Mouse (Mus musculus): ENCODE results near the gene Maml2. TPM values are rescaled to one million over a fixed set of nuclear protein-coding genes. Genes with fewer than 3 reads are reported as not detected.
A peak's percentile ranks its signal among the peaks of the same experiment; 100 is the strongest.

The Maml2 gene
- polyA plus RNA-seq, 1 experiment from 2014 or later, result 10.0 TPM

DNA sequence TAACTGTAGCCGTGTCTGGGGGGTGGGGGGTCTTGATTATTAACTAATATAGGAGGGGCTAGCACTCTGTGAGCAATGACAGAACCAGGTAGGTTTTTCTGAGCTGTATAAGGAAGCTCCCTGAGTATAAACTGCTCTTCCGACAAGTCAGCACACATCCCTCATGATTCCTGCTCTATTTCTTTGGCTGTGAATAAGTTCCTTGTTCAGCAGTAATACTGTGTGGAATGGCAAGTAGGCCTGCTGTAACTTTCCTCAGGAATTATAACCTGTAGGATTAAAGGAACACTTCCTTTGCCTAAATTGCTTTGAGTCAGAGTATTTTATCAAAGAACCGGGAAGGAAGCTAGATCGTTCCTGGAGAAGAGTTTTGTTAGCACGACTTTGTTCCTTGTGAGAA lies 283.4 kb downstream of the Maml2 start:
- peaks cover 7% of the 10 kb centered on the region; the same call in 1 of the 2 replicates for H3K4me1 ChIP-seq (replicated peaks; ENCODE audit: insufficient read depth, low read length)
- no peak for TF ChIP-seq CTCF (IDR thresholded peaks at IDR 0.05; ENCODE audit: low read depth)
- H3K27ac ChIP-seq, result no peak overlapping the region
- 73% methylated on average over 5 of the region's 5 CpGs for WGBS
- H3K9me3 ChIP-seq (replicated peaks; ENCODE audit: low read length), result no peaks in the 10 kb centered on the region
- DNase-seq (ENCODE audit: low spot score) (no peak), ATAC-seq (replicated peaks; ENCODE audit: low FRiP score, low read depth) (no peak)
- H3K36me3 ChIP-seq (ENCODE audit: insufficient read depth, low read length), result no peaks in the 10 kb centered on the region
- H3K9ac ChIP-seq (ENCODE audit: low read depth, low read length), result no peak overlapping the region
- no peaks in the 10 kb centered on the region for H3K27me3 ChIP-seq (ENCODE audit: insufficient read depth, low read length)
- no peak overlapping the region for H3K4me3 ChIP-seq (replicated peaks; ENCODE audit: low read depth, low read length)
- H3K4me2 ChIP-seq (ENCODE audit: low read length), result no peak overlapping the region

- Histone ChIP-seq H3K9me3 (replicated peaks; ENCODE audit: low read length) (no peaks in the 10 kb centered on the region), H3K4me3 (replicated peaks; ENCODE audit: low read depth, low read length) (no peak overlapping the region), H3K27ac (peak overlapping the region; percentile 31), H3K36me3 (ENCODE audit: insufficient read depth, low read length) (no peaks in the 10 kb centered on the region), H3K4me2 (ENCODE audit: low read length) (no peak overlapping the region), H3K4me1 (replicated peaks; ENCODE audit: insufficient read depth, low read length) (peaks cover 13% of the 10 kb centered on the region; the same call in 1 of the 2 replicates), H3K9ac (ENCODE audit: low read depth, low read length) (no peak overlapping the region), H3K27me3 (ENCODE audit: insufficient read depth, low read length) (no peaks in the 10 kb centered on the region)
- no peak for DNase-seq (ENCODE audit: low spot score)
- 33% methylated on average over 5 of the region's 5 CpGs for WGBS
- no peak for TF ChIP-seq CTCF (IDR thresholded peaks at IDR 0.05; ENCODE audit: low read depth)
- ATAC-seq (replicated peaks; ENCODE audit: low FRiP score, low read depth), result no peak
These were observed 286.2 kb downstream of the Maml2 start for GRCm38 (mm10) chr9:13583952-13584351.

- H3K27ac ChIP-seq, result no peak overlapping the region
- no peaks in the 10 kb centered on the region for H3K27me3 ChIP-seq (ENCODE audit: insufficient read depth, low read length)
- no peaks in the 10 kb centered on the region for H3K9me3 ChIP-seq (replicated peaks; ENCODE audit: low read length)
- H3K9ac ChIP-seq (ENCODE audit: low read depth, low read length), result no peak overlapping the region
- no peaks in the 10 kb centered on the region for H3K36me3 ChIP-seq (ENCODE audit: insufficient read depth, low read length)
- DNase-seq (ENCODE audit: low spot score), result no peak
- H3K4me3 ChIP-seq (replicated peaks; ENCODE audit: low read depth, low read length), result no peak overlapping the region
- ATAC-seq (replicated peaks; ENCODE audit: low FRiP score, low read depth), result no peak
- WGBS, result 79% methylated on average over 3 of the region's 3 CpGs
- H3K4me1 ChIP-seq (replicated peaks; ENCODE audit: insufficient read depth, low read length), result peaks cover 13% of the 10 kb centered on the region; the same call in 1 of the 2 replicates
- no peak overlapping the region for H3K4me2 ChIP-seq (ENCODE audit: low read length)
- TF ChIP-seq CTCF (IDR thresholded peaks at IDR 0.05; ENCODE audit: low read depth), result no peak
These were observed 286.7 kb downstream of the Maml2 start for GRCm38 (mm10) chr9:13584435-13584834.

DNA sequence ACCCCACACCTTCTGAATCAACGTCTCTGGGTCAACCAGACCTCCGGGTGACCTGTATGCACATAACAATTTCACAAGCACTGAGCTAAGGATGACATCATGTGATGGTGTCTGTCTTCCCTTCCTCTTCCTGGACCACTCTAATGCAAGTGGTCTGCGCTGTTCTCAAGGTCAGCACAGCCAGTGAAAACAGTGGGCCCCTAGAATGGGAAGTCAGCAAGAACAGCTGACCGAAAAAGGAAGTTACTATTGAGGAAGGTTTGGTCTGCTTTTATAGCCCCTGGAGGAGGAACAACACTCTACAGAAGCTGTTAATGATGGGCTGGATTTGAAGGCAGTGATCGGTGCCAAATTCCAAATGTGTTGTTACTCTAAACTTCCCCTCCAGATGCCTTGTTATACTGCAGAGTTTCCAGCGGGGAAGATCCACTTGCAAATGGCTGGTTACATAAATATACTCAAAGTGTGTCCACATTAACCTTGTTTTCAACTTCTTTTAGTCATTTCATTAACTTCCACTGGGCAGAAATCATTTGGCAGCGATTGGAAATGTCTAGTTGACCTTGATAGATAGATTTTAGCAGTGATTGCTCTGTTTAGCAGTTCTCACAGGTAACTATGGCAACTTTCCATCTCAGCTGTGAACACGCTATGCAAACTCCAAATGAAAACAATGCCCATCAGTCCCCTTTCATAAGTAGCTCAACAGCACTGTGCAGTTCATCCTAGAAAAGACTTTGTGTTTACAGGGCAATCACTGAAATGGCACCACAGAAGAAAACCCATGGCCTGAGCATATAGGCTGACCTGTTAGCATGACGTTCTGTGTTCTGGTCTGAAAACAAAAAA lies 289.6 kb downstream of the Maml2 start:
- peaks cover 13% of the 10 kb centered on the region; the same call in 1 of the 2 replicates for H3K4me1 ChIP-seq (replicated peaks; ENCODE audit: insufficient read depth, low read length)
- 45% methylated on average over 9 of the region's 9 CpGs for WGBS
- peak overlapping the region; percentile 48 for H3K27ac ChIP-seq
- TF ChIP-seq CTCF (IDR thresholded peaks at IDR 0.05; ENCODE audit: low read depth), result no peak
- DNase-seq (ENCODE audit: low spot score), result peak; percentile 83
- H3K36me3 ChIP-seq (ENCODE audit: insufficient read depth, low read length), result no peaks in the 10 kb centered on the region
- H3K27me3 ChIP-seq (ENCODE audit: insufficient read depth, low read length), result no peaks in the 10 kb centered on the region
- H3K4me2 ChIP-seq (ENCODE audit: low read length), result no peak overlapping the region
- no peak overlapping the region for H3K4me3 ChIP-seq (replicated peaks; ENCODE audit: low read depth, low read length)
- H3K9me3 ChIP-seq (replicated peaks; ENCODE audit: low read length), result no peaks in the 10 kb centered on the region
- 0 out of 2 replicates have a peak, but pooled peaks have one; percentile 17 for ATAC-seq (replicated peaks; ENCODE audit: low FRiP score, low read depth)
- H3K9ac ChIP-seq (ENCODE audit: low read depth, low read length), result no peak overlapping the region

- Histone ChIP-seq H3K36me3 (ENCODE audit: insufficient read depth, low read length) (no peaks in the 10 kb centered on the region), H3K4me3 (replicated peaks; ENCODE audit: low read depth, low read length) (no peak overlapping the region), H3K9me3 (replicated peaks; ENCODE audit: low read length) (no peaks in the 10 kb centered on the region), H3K4me2 (ENCODE audit: low read length) (no peak overlapping the region), H3K27me3 (ENCODE audit: insufficient read depth, low read length) (no peaks in the 10 kb centered on the region), H3K27ac (no peak overlapping the region), H3K4me1 (replicated peaks; ENCODE audit: insufficient read depth, low read length) (peaks cover 12% of the 10 kb centered on the region; the same call in 1 of the 2 replicates), H3K9ac (ENCODE audit: low read depth, low read length) (no peak overlapping the region)
- TF ChIP-seq CTCF (IDR thresholded peaks at IDR 0.05; ENCODE audit: low read depth), result peak; percentile 33; the same call in 1 of the 2 replicates
- 89% methylated on average over 1 of the region's 1 CpGs for WGBS
- ATAC-seq (replicated peaks; ENCODE audit: low FRiP score, low read depth) (no peak), DNase-seq (ENCODE audit: low spot score) (no peak)
These were observed 291.0 kb downstream of the Maml2 start for GRCm38 (mm10) chr9:13588786-13589185.

GRCm38 (mm10) chr9:13592701-13593100 lies 294.9 kb downstream of the Maml2 start:
- no peak overlapping the region for H3K4me2 ChIP-seq (ENCODE audit: low read length)
- no peaks in the 10 kb centered on the region for H3K4me1 ChIP-seq (replicated peaks; ENCODE audit: insufficient read depth, low read length)
- H3K4me3 ChIP-seq (replicated peaks; ENCODE audit: low read depth, low read length), result no peak overlapping the region
- no peaks in the 10 kb centered on the region for H3K27me3 ChIP-seq (ENCODE audit: insufficient read depth, low read length)
- H3K27ac ChIP-seq, result no peak overlapping the region
- no peak overlapping the region for H3K9ac ChIP-seq (ENCODE audit: low read depth, low read length)
- no peak for TF ChIP-seq CTCF (IDR thresholded peaks at IDR 0.05; ENCODE audit: low read depth)
- H3K9me3 ChIP-seq (replicated peaks; ENCODE audit: low read length), result no peaks in the 10 kb centered on the region
- ATAC-seq (replicated peaks; ENCODE audit: low FRiP score, low read depth) (no peak), DNase-seq (ENCODE audit: low spot score) (no peak)
- H3K36me3 ChIP-seq (ENCODE audit: insufficient read depth, low read length), result no peaks in the 10 kb centered on the region
- 67% methylated on average over 10 of the region's 10 CpGs for WGBS
